Mouse (Mus musculus) central nervous system, embryonic 14 days (tissue): Measurements from ENCODE around the gene Rab43. TPM values are rescaled to one million over a fixed set of nuclear protein-coding genes. Genes with fewer than 3 reads are reported as not detected.

Source experiments
- polyA plus RNA-seq: library from polyadenylated mRNA; depleted of rRNA; stranded (reverse); fragments of >200 nt; gene quantifications from 2 replicates; pipeline ENCODE4 v1.2.3, GENCODE M21; 2012; rRNA removed

Gene Rab43
- 7.1 and 12.3 TPM in 2 replicates for polyA plus RNA-seq

GRCm38 (mm10) chr6:87811675-87812338, at the start of gene Rab43:
TSS of gene Rab43 (minus strand) at chr6:87812164.

GRCm38 (mm10) chr6:87850900-87851614, 39.1 kb upstream of the Rab43 start, which contains the start of gene Cnbp:
TSS of gene Cnbp (minus strand) at chr6:87851106.

GRCm38 (mm10) chr6:87838551-87839197, 26.7 kb upstream of the Rab43 start, which contains the start of gene Isy1:
TSS of gene Isy1 (minus strand) at chr6:87838798.

GRCm38 (mm10) chr6:87835695-87836094, 23.7 kb upstream of the Rab43 start, which contains the start of gene Gm45140:
TSS of gene Gm45140 (minus strand) at chr6:87835795.

GRCm38 (mm10) chr6:87777842-87778241, 34.1 kb downstream of the Rab43 start, which contains the start of gene Gp9:
TSS of gene Gp9 (plus strand) at chr6:87778072.

Other genes starting within 250 kb of the Rab43 start
- 2.3 and 3.5 TPM in 2 replicates for gene Prokr1, start 221.4 kb downstream of the Rab43 start, polyA plus RNA-seq
- gene Aplf, start 140.0 kb downstream of the Rab43 start, polyA plus RNA-seq, result 8.8 and 9.8 TPM in 2 replicates
- gene Efcc1, start 81.3 kb downstream of the Rab43 start, polyA plus RNA-seq, result 3.0 and 3.7 TPM in 2 replicates
- gene Gp9, start 34.1 kb downstream of the Rab43 start, polyA plus RNA-seq, result 1.1 and 1.2 TPM in 2 replicates
- gene Gm45140, start 23.6 kb upstream of the Rab43 start, polyA plus RNA-seq, result 7.1 and 10.8 TPM in 2 replicates
- 48.4 and 49.3 TPM in 2 replicates for gene Isy1, start 26.6 kb upstream of the Rab43 start, polyA plus RNA-seq
- 291 and 297 TPM in 2 replicates for gene Cnbp, start 38.9 kb upstream of the Rab43 start, polyA plus RNA-seq
- gene Copg1, start 75.7 kb upstream of the Rab43 start, polyA plus RNA-seq, result 114 and 129 TPM in 2 replicates
- gene Hmces, start 101.8 kb upstream of the Rab43 start, polyA plus RNA-seq, result 36.9 and 38.3 TPM in 2 replicates
- gene H1fx, start 169.5 kb upstream of the Rab43 start, polyA plus RNA-seq, result 137 and 152 TPM in 2 replicates
- gene Rab7, start 233.1 kb upstream of the Rab43 start, polyA plus RNA-seq, result 263 and 280 TPM in 2 replicates